Mouse (Mus musculus) spleen, adult 2 months (tissue): ENCODE results near the gene Il12b.

ENCODE experiments used
- CTCF ChIP-seq: fragments of 200-500 bp; IDR thresholded peaks from 2 replicates; pipeline ENCODE4 v1.5.1; 2011; ENCODE audit warnings: mild to moderate bottlenecking, inconsistent platforms; ENCODE audit not compliant: insufficient read depth, insufficient read length, insufficient replicate concordance; ENCODE audit errors: extremely low read depth
- POLR2A ChIP-seq: fragments of 200-500 bp; IDR thresholded peaks from 2 replicates; pipeline ENCODE4 v1.6.1; 2011; ENCODE audit warnings: low read depth, low read length, inconsistent platforms

DNA sequence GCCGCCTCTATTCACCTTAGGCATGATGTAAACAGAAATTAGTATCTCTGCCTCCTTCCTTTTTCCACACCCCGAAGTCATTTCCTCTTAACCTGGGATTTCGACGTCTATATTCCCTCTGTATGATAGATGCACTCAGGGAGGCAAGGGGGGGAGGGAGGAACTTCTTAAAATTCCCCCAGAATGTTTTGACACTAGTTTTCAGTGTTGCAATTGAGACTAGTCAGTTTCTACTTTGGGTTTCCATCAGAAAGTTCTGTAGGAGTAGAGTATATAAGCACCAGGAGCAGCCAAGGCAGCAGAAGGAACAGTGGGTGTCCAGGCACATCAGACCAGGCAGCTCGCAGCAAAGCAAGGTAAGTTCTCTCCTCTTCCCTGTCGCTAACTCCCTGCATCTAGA, at the start of gene Il12b:
- TF ChIP-seq POLR2A (no peak), CTCF (no peak)
